Mouse (Mus musculus) bone marrow, adult 2 months (tissue): Measurements from ENCODE around the gene Sp2. TPM values are rescaled to one million over a fixed set of nuclear protein-coding genes. Genes with fewer than 3 reads are reported as not detected.

Source experiments
- H3K27ac ChIP-seq: fragments of 200-500 bp; 2 replicates; pipeline ENCODE4 v1.5.1; 2012; ENCODE audit warnings: low read depth, mild to moderate bottlenecking, control low read depth, inconsistent platforms, low read length; ENCODE audit not compliant: control insufficient read depth, poor library complexity, insufficient read depth
- H3K4me1 ChIP-seq: fragments of 200-500 bp; 2 replicates; pipeline ENCODE4 v1.6.1; 2011; ENCODE audit warnings: low read length; ENCODE audit not compliant: control insufficient read depth, insufficient read depth
- H3K4me3 ChIP-seq: fragments of 200-500 bp; replicated peaks from 2 replicates; pipeline ENCODE3; 2011; ENCODE audit warnings: mild to moderate bottlenecking, low read depth, low read length, control low read depth; ENCODE audit not compliant: control insufficient read depth
- CTCF ChIP-seq: fragments of 200-500 bp; IDR thresholded peaks from 2 replicates; pipeline ENCODE4 v1.5.1; 2011; ENCODE audit warnings: low read length, control low read depth; ENCODE audit not compliant: control insufficient read depth, insufficient read depth
- POLR2A ChIP-seq: fragments of 200-500 bp; IDR thresholded peaks from 2 replicates; pipeline ENCODE4 v1.6.1; 2011; ENCODE audit warnings: low read depth, mild to moderate bottlenecking, control low read depth, low read length, borderline replicate concordance; ENCODE audit not compliant: control insufficient read depth
- WGBS: fragments of 180-500 bp; shearing (Covaris S2); methylation state at CpG from one replicate; pipeline ENCODE4 v1.1.7; 2018; 5-methylcytosine and 5-hydroxymethylcytosine counted together
- polyA plus RNA-seq: library from polyadenylated mRNA; stranded (reverse); fragments of >200 nt; gene quantifications from 2 replicates; pipeline ENCODE4 v1.2.4, GENCODE M21; 2011; ENCODE audit warnings: low replicate concordance; ENCODE audit not compliant: missing spikeins, insufficient read depth, insufficient read length

Sp2 gene
- polyA plus RNA-seq, 1 experiment: 16.9 TPM

DNA sequence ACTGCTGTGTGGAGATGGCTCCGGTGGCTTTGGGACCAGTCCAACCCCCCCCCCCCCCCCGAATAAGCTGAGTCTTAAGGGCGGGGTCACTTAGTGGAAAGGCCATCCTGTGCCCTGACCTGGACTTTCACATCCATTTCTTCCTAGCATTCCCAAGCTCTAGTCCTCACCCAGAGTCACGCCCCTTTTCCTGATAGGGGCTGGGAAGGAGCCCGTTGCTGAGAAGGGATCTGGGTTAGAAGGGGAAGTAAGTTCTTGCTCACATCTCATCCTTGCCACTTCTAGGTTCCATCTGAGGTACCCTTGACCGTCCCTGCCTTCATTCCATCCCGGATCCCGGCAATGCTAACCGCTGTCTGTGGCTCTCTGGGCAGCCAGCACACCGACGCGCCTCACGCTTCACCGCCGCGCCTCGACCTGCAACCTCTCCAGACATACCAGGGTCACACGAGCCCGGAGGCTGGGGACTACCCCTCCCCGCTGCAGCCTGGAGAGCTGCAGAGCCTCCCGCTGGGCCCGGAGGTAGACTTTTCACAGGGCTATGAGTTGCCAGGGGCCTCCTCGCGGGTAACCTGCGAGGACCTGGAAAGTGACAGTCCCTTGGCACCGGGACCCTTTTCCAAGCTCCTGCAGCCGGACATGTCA, 38.5 kb upstream of the Sp2 start:
- Histone ChIP-seq H3K4me1 (no peaks in the 10 kb centered on the region; the same call in 1 of the 2 replicates), H3K4me3 (no peak overlapping the region), H3K27ac (no peak overlapping the region)
- 3% methylated on average over 27 of the region's 27 CpGs for WGBS
- TF ChIP-seq POLR2A (no peak), CTCF (no peak)

DNA sequence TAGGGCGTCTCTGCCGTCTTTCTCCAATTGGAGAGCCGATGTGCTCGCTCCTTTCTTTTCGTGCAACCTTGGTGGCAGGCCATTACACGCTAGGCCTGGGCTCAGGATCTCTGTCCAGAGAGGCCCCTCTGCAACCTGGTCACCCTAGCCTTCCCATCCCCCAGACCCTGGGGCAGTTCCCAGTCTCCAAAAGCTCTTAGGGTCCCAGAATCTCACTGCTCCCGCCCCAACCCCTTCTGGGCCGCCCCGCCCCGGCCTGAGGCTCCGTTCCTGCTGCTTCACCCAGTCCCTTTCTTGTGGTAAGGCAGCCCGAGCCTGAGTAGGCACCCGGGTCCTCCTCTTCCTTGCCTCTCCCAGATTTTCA, 36.6 kb upstream of the Sp2 start:
- no peak for TF ChIP-seq CTCF
- no peak for TF ChIP-seq POLR2A
- no peak overlapping the region for H3K27ac ChIP-seq
- no peaks in the 10 kb centered on the region for H3K4me1 ChIP-seq
- H3K4me3 ChIP-seq: no peak overlapping the region
- WGBS: 17% methylated on average over 13 of the region's 13 CpGs

DNA sequence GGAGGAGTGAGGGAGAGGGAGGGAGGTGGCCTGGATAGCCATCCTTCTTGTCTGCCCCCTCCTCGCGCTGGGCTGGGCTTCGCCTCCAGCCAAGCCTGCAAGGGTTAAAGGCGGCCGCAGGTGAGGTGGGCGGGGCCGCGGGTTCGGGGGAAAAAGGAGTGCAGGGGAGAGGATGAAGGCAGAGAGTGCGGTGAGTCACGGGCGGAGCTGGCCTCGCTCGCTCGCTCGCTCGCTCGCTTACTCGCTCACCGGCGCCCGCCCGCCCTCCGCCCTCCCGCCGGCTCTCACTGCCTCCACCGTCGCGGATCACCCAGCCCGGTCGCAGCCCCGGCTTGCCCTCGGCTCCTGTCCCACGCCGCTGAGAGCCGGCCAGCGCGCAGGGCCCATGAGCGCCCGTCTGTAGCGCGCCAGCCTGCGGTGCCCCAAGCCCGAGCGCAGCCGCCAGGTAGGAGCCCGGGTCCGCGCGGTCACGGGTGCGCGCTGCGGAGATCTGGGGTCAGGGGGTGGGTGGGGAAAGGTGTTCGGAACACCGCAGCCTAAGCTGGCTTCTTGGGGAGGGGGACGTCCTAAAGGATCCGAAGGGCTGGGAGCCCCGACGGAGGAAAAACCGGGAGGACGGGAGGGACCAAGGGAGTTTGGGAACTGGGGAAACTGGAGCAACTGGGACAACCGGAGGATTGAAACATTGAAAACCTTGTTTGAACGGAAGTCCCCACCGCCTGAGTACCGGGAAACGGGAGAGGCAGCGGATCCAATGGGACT, 36.0 kb upstream of the Sp2 start:
- TF ChIP-seq POLR2A (no peak), CTCF (no peak)
- 2% methylated on average over 68 of the region's 68 CpGs for WGBS
- Histone ChIP-seq H3K4me3 (no peak overlapping the region), H3K27ac (no peak overlapping the region), H3K4me1 (no peaks in the 10 kb centered on the region)

DNA sequence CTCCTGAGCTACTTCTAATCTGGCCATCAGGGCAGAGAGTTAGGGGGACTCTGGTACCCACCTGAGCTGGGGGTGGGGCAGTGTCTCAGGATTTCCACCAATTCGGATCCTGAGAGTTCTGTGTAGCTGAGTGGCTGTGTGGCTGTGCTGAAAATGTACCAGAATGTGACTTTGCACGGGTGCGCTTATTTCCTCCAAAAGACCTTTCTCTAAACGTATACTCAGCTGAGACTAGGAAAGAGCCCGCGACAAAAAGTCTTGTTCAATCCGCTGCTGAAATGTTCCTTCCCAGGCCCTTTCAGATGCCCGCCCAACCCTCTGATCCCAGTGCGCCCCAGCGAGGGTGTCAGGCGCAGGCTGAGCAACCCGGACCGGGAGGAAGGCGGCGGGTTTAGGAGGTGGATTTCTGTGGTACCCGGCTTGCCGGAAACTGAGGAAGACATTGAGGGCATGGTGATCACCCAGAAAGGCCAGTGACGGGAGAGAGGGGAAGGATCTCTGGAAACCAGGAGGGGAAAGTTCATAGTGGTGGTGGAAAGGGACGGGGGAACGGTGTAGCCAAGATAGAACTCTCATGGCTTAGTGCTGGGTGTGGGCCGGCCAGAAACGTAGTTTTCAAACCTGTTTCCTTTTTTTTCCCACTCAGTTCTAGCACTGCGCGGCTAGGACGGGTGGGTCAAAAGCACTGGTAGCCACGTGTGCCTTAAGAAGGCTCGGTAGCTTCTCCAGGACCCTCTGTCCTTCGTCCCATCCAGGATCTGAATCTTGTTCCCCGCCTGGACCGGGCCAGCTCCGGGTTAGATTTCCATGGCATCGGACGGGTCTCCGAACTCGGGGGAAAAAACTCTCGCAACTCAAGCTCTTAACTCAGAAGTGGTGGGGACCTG, 35.2 kb upstream of the Sp2 start:
- Histone ChIP-seq H3K27ac (no peak overlapping the region), H3K4me1 (no peaks in the 10 kb centered on the region), H3K4me3 (no peak overlapping the region)
- 2% methylated on average over 36 of the region's 36 CpGs for WGBS
- TF ChIP-seq POLR2A (no peak), CTCF (no peak)

DNA sequence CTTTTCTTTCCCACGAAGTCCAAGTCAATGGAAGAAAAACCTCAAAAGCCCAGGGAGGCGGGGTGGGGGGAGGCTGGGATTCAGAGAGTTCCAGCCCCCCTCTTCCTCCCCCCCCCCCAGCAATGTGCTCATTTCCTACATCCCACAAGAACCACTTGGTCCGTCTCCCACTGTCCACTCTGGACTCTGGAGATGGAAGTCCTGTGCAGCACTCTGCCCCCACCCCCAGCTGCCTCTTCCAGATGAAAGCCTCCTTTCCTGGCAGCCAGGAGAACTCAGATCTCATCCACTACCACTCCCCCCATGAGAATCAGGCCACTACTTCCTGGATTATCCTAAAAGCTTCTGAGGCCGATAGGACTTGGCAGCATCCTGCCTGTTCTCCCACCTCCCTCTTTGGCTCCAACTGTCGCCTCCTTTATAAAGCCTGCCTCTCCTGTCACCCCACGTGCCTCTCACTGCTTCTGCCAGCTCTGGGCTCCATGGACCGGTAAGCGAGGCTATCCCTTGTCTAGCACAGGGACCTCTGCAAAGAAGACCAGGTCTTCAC, 30.4 kb upstream of the Sp2 start, which contains the start of gene Sp6:
TSS of gene Sp6 (plus strand) at position 274 of the 550 bp plus-strand sequence.
- Histone ChIP-seq H3K4me3 (no peak within 1 kb of the TSS), H3K4me1 (no peaks in the 10 kb centered on the region), H3K27ac (no peak within 1 kb of the TSS)
- WGBS: 55% methylated on average over 8 of the region's 8 CpGs
- no peak for TF ChIP-seq POLR2A
- TF ChIP-seq CTCF: no peak

DNA sequence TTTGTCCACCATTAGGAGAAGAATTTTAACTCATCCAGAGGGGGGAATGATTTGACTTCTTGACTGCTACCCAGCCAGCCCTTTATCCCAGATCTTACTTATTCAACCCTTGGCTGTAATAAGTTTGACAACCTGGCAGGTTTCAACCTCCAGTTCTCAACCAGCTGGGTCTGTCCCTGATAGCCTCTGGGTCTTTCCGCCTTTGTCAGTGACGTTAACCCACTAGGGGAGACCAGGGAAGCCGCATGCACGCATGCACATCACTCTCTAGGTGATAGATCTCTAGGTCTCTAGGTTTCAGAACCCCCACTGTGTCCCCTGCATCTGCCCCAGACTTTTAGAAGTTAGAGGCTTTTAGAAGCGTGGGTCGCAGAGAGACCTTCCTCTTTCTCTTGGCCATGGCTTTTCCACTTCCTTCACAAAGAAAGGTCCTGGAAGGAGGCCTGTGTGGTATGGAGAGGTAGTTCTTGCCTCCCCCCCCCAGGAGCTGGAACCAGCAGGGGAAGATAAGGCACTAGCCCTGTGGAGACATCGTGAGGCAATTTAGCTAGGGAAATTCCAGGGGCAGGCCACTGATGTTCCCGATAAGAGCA, 26.5 kb upstream of the Sp2 start:
- 52% methylated on average over 8 of the region's 8 CpGs for WGBS
- no peak for TF ChIP-seq POLR2A
- no peak for TF ChIP-seq CTCF
- Histone ChIP-seq H3K4me3 (no peak overlapping the region), H3K4me1 (peaks cover 3% of the 10 kb centered on the region; the same call in 1 of the 2 replicates), H3K27ac (no peak overlapping the region)

DNA sequence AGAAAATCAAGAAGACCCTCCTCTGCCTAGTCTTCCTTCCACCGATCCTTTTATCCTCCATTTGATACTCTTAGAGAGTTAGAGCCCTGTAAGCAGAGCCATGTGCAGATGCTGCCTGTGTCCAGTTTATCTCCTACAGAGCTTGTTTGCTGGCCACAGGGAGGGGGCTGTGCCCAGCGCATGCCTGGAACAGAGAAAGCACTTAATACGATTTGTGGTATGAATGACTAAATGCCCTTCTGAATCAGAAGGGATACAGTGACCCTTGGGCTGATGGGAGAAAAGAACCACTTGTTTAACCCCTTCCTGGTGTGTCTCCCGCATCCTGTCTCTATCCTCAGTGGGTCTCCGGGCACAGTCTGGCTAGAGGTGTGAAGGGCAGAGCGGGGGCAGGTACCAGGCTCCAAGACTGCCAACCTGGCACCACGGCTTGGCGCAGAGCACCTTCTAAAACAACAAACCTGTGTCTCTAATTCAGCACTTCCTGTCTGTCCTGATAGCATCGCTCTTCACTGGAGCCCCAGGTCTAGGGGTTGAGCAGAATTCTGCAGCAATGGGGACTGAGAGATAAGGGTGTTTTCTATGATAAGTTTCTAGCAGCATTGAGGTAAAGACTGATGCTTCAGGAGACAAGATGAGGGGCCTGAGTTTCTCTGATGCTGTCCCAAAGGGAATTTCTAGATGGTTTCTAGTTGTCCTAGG, 24.5 kb upstream of the Sp2 start:
- no peak overlapping the region for H3K27ac ChIP-seq
- WGBS: 66% methylated on average over 9 of the region's 9 CpGs
- no peak for TF ChIP-seq POLR2A
- no peak for TF ChIP-seq CTCF
- no peak overlapping the region for H3K4me3 ChIP-seq
- H3K4me1 ChIP-seq: peaks cover 3% of the 10 kb centered on the region; the same call in 1 of the 2 replicates
